Mouse (Mus musculus) embryonic fibroblast, embryonic 13.5 days (primary cell): ENCODE measurements at regions not wholly inside any gene's neighbourhood (a gene's known extent, or its start where the extent isn't known, plus 50 kb on each side); places are given as distances from the start of the nearest gene placed in this dataset.

Experiments used
- CTCF ChIP-seq: IDR thresholded peaks from 2 replicates; pipeline ENCODE4 v1.5.1; 2011; ENCODE audit warnings: mild to moderate bottlenecking, control low read depth, low read length, moderate library complexity, borderline replicate concordance; ENCODE audit not compliant: insufficient read depth
- POLR2A ChIP-seq: IDR thresholded peaks from 2 replicates; pipeline ENCODE4 v1.6.1; 2011; ENCODE audit warnings: low read depth, mild to moderate bottlenecking, control low read depth, low read length, moderate library complexity

- TF ChIP-seq CTCF, result no peak
- TF ChIP-seq POLR2A, result no peak
These were observed 415.3 kb upstream of the Slc8a1 start for GRCm38 (mm10) chr17:82153446-82153845.
